Mouse (Mus musculus): ENCODE measurements around the gene H2afj. TPM values are rescaled to one million over a fixed set of nuclear protein-coding genes. Genes with fewer than 3 reads are reported as not detected.

The H2afj gene
- total RNA-seq, 4 experiments from 2014 or later, result 41.1 to 66.0 (median 50.4) TPM

GRCm38 (mm10) chr6:136805409-136805775 is 2.7 kb upstream of the H2afj start:
- DNase-seq (ENCODE audit: low spot score in 2 of 2), result no peak

GRCm38 (mm10) chr6:136806819-136807218 is 1.2 kb upstream of the H2afj start:
- DNase-seq (ENCODE audit: low spot score in 2 of 2), result no peak

- no peak for DNase-seq (ENCODE audit: low spot score in 2 of 2)
Measured at GRCm38 (mm10) chr6:136807395-136808013, 540 bp upstream of the H2afj start.

- DNase-seq (ENCODE audit: low spot score in 2 of 2), result no peak
Measured at GRCm38 (mm10) chr6:136808631-136809046, 595 bp downstream of the H2afj start.

- no peak for DNase-seq (ENCODE audit: low spot score in 2 of 2)
Measured at GRCm38 (mm10) chr6:136809077-136809476, 1.0 kb downstream of the H2afj start.

- DNase-seq (ENCODE audit: low spot score in 2 of 2), result no peak
Measured at GRCm38 (mm10) chr6:136809673-136810072, 1.6 kb downstream of the H2afj start.

- DNase-seq (ENCODE audit: low spot score in 2 of 2), result no peak
Measured at GRCm38 (mm10) chr6:136811196-136811595, 3.2 kb downstream of the H2afj start.

- DNase-seq (ENCODE audit: low spot score in 2 of 2), result no peak
Measured at GRCm38 (mm10) chr6:136813117-136813516, 5.1 kb downstream of the H2afj start.

GRCm38 (mm10) chr6:136815381-136815780 is 7.3 kb downstream of the H2afj start:
- DNase-seq (ENCODE audit: low spot score in 2 of 2), result no peak

- no peak for DNase-seq (ENCODE audit: low spot score in 2 of 2)
Measured at GRCm38 (mm10) chr6:136816826-136817225, 8.8 kb downstream of the H2afj start.

GRCm38 (mm10) chr6:136817549-136817948 is 9.5 kb downstream of the H2afj start:
- peak; percentile 90 to 92 for DNase-seq (ENCODE audit: low spot score in 2 of 2)

- DNase-seq (ENCODE audit: low spot score in 2 of 2), result no peak
Measured at GRCm38 (mm10) chr6:136820381-136820780, 12.3 kb downstream of the H2afj start.

- no peak for DNase-seq (ENCODE audit: low spot score in 2 of 2)
Measured at GRCm38 (mm10) chr6:136821086-136821485, 13.0 kb downstream of the H2afj start.

- no peak for DNase-seq (ENCODE audit: low spot score in 2 of 2)
Measured at GRCm38 (mm10) chr6:136824987-136825386, 16.9 kb downstream of the H2afj start.

- DNase-seq (ENCODE audit: low spot score in 2 of 2), result no peak
Measured at GRCm38 (mm10) chr6:136827116-136827515, 19.1 kb downstream of the H2afj start.

GRCm38 (mm10) chr6:136827516-136827880 is 19.5 kb downstream of the H2afj start, which contains the start of gene BC049715:
TSS of gene BC049715 (plus strand) at chr6:136827626.
- DNase-seq (ENCODE audit: low spot score in 2 of 2), result no peak

GRCm38 (mm10) chr6:136827881-136828561 is 20.0 kb downstream of the H2afj start, which contains the start of gene Wbp11:
TSS of gene Wbp11 (minus strand) at chr6:136828233.
- peak; percentile 97 for DNase-seq (ENCODE audit: low spot score in 2 of 2)

- no peak for DNase-seq (ENCODE audit: low spot score in 2 of 2)
Measured at GRCm38 (mm10) chr6:136828681-136829080, 20.6 kb downstream of the H2afj start.

- no peak for DNase-seq (ENCODE audit: low spot score in 2 of 2)
Measured at GRCm38 (mm10) chr6:136831712-136832111, 23.7 kb downstream of the H2afj start.

GRCm38 (mm10) chr6:136835352-136835751 is 27.3 kb downstream of the H2afj start, which contains the start of gene Smco3:
TSS of gene Smco3 (minus strand) at chr6:136835452.
- DNase-seq (ENCODE audit: low spot score in 2 of 2), result no peak

- DNase-seq (ENCODE audit: low spot score in 2 of 2), result no peak
Measured at GRCm38 (mm10) chr6:136837323-136837722, 29.3 kb downstream of the H2afj start.

- no peak for DNase-seq (ENCODE audit: low spot score in 2 of 2)
Measured at GRCm38 (mm10) chr6:136844903-136845302, 36.9 kb downstream of the H2afj start.

Data from layer of hippocampus, adult 8-10 months (tissue).